Mouse (Mus musculus) liver, embryonic 12.5 days (tissue): ENCODE measurements around the gene Tmem104. TPM values are rescaled to one million over a fixed set of nuclear protein-coding genes. Genes with fewer than 3 reads are reported as not detected.
A peak's percentile ranks its signal among the peaks of the same experiment; 100 is the strongest.

Experiments used
- ATAC-seq: fragments of 200-750 bp; cut with Nextera tagmentation; 2 replicates; pipeline ENCODE4 v1.8.0; 2017; ENCODE audit warnings: moderate number of reproducible peaks, mild to moderate bottlenecking, moderate library complexity
- H3K27ac ChIP-seq: fragments of 300-500 bp; sonication (generic); 2 replicates; pipeline ENCODE4 v1.5.1; 2016; ENCODE audit warnings: mild to moderate bottlenecking
- H3K27me3 ChIP-seq: fragments of 300-500 bp; sonication (generic); replicated peaks from 2 replicates; pipeline ENCODE4 v1.6.1; 2016; ENCODE audit warnings: mild to moderate bottlenecking, moderate library complexity
- H3K36me3 ChIP-seq: fragments of 300-500 bp; sonication (generic); 2 replicates; pipeline ENCODE4 v1.6.1; 2016; ENCODE audit warnings: mild to moderate bottlenecking, moderate library complexity
- H3K4me1 ChIP-seq: fragments of 300-500 bp; sonication (generic); 2 replicates; pipeline ENCODE4 v1.6.1; 2016
- H3K4me2 ChIP-seq: fragments of 300-500 bp; sonication (generic); 2 replicates; pipeline ENCODE4 v1.6.1; 2016; ENCODE audit warnings: mild to moderate bottlenecking, moderate library complexity
- H3K4me3 ChIP-seq: fragments of 300-500 bp; sonication (generic); 2 replicates; pipeline ENCODE4 v1.5.1; 2016; ENCODE audit warnings: mild to moderate bottlenecking, moderate library complexity
- H3K9ac ChIP-seq: fragments of 300-500 bp; sonication (generic); 2 replicates; pipeline ENCODE4 v1.6.1; 2016; ENCODE audit warnings: mild to moderate bottlenecking, moderate library complexity
- H3K9me3 ChIP-seq: fragments of 300-500 bp; sonication (generic); replicated peaks from 2 replicates; pipeline ENCODE4 v1.6.1; 2016; ENCODE audit warnings: mild to moderate bottlenecking, moderate library complexity
- WGBS: fragments of 180-500 bp; shearing (Covaris S2); methylation state at CpG from one replicate; pipeline ENCODE4 v1.1.7; 2016; ENCODE audit not compliant: insufficient replicate concordance; 5-methylcytosine and 5-hydroxymethylcytosine counted together
- polyA plus RNA-seq: library from polyadenylated mRNA; unstranded; fragments of >200 nt; fragmentation: Nextera tagmentation; extraction: Ambion mirVana; gene quantifications from 2 replicates; pipeline ENCODE4 v1.2.1, GENCODE M21; 2016

Tmem104 gene
- polyA plus RNA-seq, 1 experiment from 2014 or later = 7.5 TPM

GRCm38 (mm10) chr11:115160016-115160797, 27.1 kb upstream of the Tmem104 start:
- H3K36me3 ChIP-seq = no peaks in the 10 kb centered on the region
- no peak overlapping the region for H3K4me3 ChIP-seq
- H3K9me3 ChIP-seq = no peaks in the 10 kb centered on the region
- peak overlapping the region; percentile 18; the same call in 1 of the 2 replicates for H3K27ac ChIP-seq
- peaks cover 68% of the 10 kb centered on the region for H3K4me1 ChIP-seq
- no peak overlapping the region for H3K4me2 ChIP-seq
- H3K27me3 ChIP-seq = peaks cover 15% of the 10 kb centered on the region
- ATAC-seq = no peak
- WGBS = 64% methylated on average over 11 of the region's 11 CpGs
- H3K9ac ChIP-seq = no peak overlapping the region

DNA sequence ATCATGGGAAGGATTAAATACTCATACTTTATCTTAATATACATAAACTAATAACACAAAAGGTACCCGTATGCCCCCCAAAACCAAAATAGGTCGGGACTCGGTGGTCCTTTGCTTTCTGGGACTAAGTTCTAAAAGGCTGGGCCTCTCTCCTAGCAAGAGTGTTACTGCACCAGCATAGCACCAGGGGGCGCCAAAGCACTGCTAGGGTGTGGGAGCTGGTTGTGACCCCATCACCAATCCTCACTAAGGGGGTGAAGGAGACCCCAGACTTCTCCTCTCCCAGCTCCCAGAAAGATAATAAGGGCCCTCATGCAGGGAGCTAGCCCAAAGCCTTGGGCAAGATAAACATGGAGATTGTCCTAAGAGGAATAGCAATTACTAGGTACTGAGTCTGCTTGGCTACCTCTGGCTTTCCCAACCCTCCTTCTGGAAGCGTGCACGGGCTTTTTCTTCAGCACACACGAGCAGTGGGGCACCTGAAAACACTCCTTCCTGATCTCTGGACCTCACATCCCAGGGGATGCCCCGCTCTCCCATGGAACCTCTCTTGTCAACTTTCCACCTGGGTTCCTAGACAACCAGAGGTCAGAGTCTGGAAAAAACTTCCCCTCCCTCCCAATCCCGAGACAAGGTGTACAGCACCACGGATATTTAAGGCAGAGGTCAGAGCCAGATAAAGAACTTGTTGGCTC, 26.3 kb upstream of the Tmem104 start:
- H3K4me2 ChIP-seq = peak overlapping the region; percentile 84
- peak overlapping the region; percentile 78 for H3K27ac ChIP-seq

GRCm38 (mm10) chr11:115161578-115162204, 25.6 kb upstream of the Tmem104 start:
- no peak for ATAC-seq

More for the DNA sequence above, 26.3 kb upstream of the Tmem104 start:
- Histone ChIP-seq H3K36me3 (no peaks in the 10 kb centered on the region), H3K9ac (no peak overlapping the region), H3K9me3 (no peaks in the 10 kb centered on the region), H3K27me3 (0 out of 2 replicates have a peak, but pooled peaks cover 7% of the 10 kb centered on the region), H3K4me1 (peaks cover 69% of the 10 kb centered on the region), H3K4me3 (no peak overlapping the region)
- no peak for ATAC-seq
- 20% methylated on average over 10 of the region's 10 CpGs for WGBS

GRCm38 (mm10) chr11:115162205-115162601, 25.1 kb upstream of the Tmem104 start:
- H3K9ac ChIP-seq = peak overlapping the region; percentile 71
- H3K4me1 ChIP-seq = peaks cover 79% of the 10 kb centered on the region
- ATAC-seq = no peak
- peak overlapping the region; percentile 84 for H3K4me2 ChIP-seq
- peaks cover 2% of the 10 kb centered on the region; the same call in 1 of the 2 replicates for H3K36me3 ChIP-seq
- H3K27ac ChIP-seq = peak overlapping the region; percentile 78
- no peaks in the 10 kb centered on the region for H3K9me3 ChIP-seq
- peak overlapping the region; percentile 70 for H3K4me3 ChIP-seq
- no peaks in the 10 kb centered on the region for H3K27me3 ChIP-seq
- 22% methylated on average over 9 of the region's 9 CpGs for WGBS

More at GRCm38 (mm10) chr11:115161578-115162204, 25.6 kb upstream of the Tmem104 start:
- Histone ChIP-seq H3K4me1 (peaks cover 74% of the 10 kb centered on the region), H3K36me3 (no peaks in the 10 kb centered on the region), H3K27ac (peak overlapping the region; percentile 78), H3K27me3 (0 out of 2 replicates have a peak, but pooled peaks cover 4% of the 10 kb centered on the region), H3K9me3 (no peaks in the 10 kb centered on the region), H3K9ac (no peak overlapping the region; the same call in 1 of the 2 replicates), H3K4me2 (peak overlapping the region; percentile 84), H3K4me3 (no peak overlapping the region)
- WGBS = 23% methylated on average over 9 of the region's 9 CpGs

DNA sequence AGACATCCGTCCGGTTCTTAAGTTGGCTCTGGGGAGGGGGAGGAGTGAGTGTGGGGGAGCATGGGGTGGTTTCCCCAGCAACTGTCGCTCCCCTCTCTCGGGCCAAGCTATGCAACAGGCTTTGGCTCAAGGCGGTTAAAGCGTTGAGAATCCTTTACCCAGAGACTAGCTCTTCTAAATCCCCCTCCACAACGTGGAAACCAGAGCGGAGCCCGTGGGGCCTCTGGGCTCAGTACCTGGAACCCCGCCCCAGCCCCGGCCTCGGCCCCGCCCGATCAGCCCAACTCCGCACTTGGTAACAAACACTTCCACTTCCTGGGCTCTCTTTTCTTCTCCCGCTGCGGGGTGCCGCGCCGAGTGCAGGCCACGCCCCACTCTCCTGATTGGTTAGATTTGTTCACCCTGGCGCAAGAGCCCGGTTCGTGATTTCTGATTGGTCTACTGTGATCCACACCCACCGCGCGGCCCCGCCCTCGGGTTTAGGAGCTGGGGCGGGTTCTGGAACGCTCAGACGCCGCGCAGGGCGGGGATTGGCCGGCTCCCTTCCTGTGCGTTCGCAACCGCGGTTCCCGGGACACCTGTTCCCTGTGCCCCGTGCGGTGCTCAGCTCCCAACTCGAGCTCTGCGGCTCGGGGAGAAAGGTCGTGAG, 24.3 kb upstream of the Tmem104 start, which contains the start of gene Slc9a3r1:
TSS of gene Slc9a3r1 (plus strand) at position 510 of the 649 bp plus-strand sequence.
- peak; percentile 94 for ATAC-seq
- Histone ChIP-seq H3K4me1 (peaks cover 78% of the 10 kb centered on the region), H3K27ac (peak within 1 kb of the TSS; percentile 78), H3K9me3 (no peaks in the 10 kb centered on the region), H3K27me3 (no peaks in the 10 kb centered on the region), H3K4me3 (peak within 1 kb of the TSS; percentile 70), H3K36me3 (peaks cover 3% of the 10 kb centered on the region; the same call in 1 of the 2 replicates), H3K4me2 (peak within 1 kb of the TSS; percentile 84), H3K9ac (peak within 1 kb of the TSS; percentile 75)
- WGBS = under 1% methylated on average over 47 of the region's 47 CpGs

- Histone ChIP-seq H3K27me3 (no peaks in the 10 kb centered on the region), H3K4me2 (peak overlapping the region; percentile 84), H3K27ac (peak overlapping the region; percentile 55; the same call in 1 of the 2 replicates), H3K4me1 (peaks cover 74% of the 10 kb centered on the region), H3K4me3 (peak overlapping the region; percentile 70), H3K36me3 (peaks cover 8% of the 10 kb centered on the region), H3K9ac (peak overlapping the region; percentile 75), H3K9me3 (no peaks in the 10 kb centered on the region)
- under 1% methylated on average over 47 of the region's 47 CpGs for WGBS
- peak; percentile 7; the same call in 1 of the 2 replicates for ATAC-seq
These were observed 23.6 kb upstream of the Tmem104 start for GRCm38 (mm10) chr11:115163568-115164150.

- no peaks in the 10 kb centered on the region for H3K9me3 ChIP-seq
- H3K4me3 ChIP-seq = peak overlapping the region; percentile 70
- peak overlapping the region; percentile 84 for H3K4me2 ChIP-seq
- H3K27me3 ChIP-seq = no peaks in the 10 kb centered on the region
- H3K36me3 ChIP-seq = peaks cover 11% of the 10 kb centered on the region
- H3K9ac ChIP-seq = peak overlapping the region; percentile 75
- ATAC-seq = no peak
- H3K4me1 ChIP-seq = peaks cover 70% of the 10 kb centered on the region
- peak overlapping the region; percentile 28; the same call in 1 of the 2 replicates for H3K27ac ChIP-seq
- under 1% methylated on average over 12 of the region's 14 CpGs for WGBS
These were observed 22.8 kb upstream of the Tmem104 start for GRCm38 (mm10) chr11:115164341-115164975.

GRCm38 (mm10) chr11:115164976-115165374, 22.3 kb upstream of the Tmem104 start:
- 10% methylated on average over 9 of the region's 9 CpGs for WGBS
- ATAC-seq = no peak
- peaks cover 70% of the 10 kb centered on the region for H3K4me1 ChIP-seq
- peak overlapping the region; percentile 75 for H3K9ac ChIP-seq
- H3K9me3 ChIP-seq = no peaks in the 10 kb centered on the region
- H3K27ac ChIP-seq = peak overlapping the region; percentile 28; the same call in 1 of the 2 replicates
- no peaks in the 10 kb centered on the region for H3K27me3 ChIP-seq
- H3K36me3 ChIP-seq = peaks cover 12% of the 10 kb centered on the region
- peak overlapping the region; percentile 70 for H3K4me3 ChIP-seq
- peak overlapping the region; percentile 84 for H3K4me2 ChIP-seq

GRCm38 (mm10) chr11:115166776-115167175, 20.5 kb upstream of the Tmem104 start:
- ATAC-seq = no peak
- no peaks in the 10 kb centered on the region for H3K9me3 ChIP-seq
- H3K4me3 ChIP-seq = no peak overlapping the region
- H3K27ac ChIP-seq = no peak overlapping the region
- no peaks in the 10 kb centered on the region for H3K27me3 ChIP-seq
- H3K9ac ChIP-seq = no peak overlapping the region
- peaks cover 18% of the 10 kb centered on the region for H3K36me3 ChIP-seq
- peaks cover 57% of the 10 kb centered on the region for H3K4me1 ChIP-seq
- H3K4me2 ChIP-seq = no peak overlapping the region
- 73% methylated on average over 3 of the region's 3 CpGs for WGBS

GRCm38 (mm10) chr11:115167631-115168249, 19.5 kb upstream of the Tmem104 start:
- Histone ChIP-seq H3K27ac (no peak overlapping the region), H3K27me3 (no peaks in the 10 kb centered on the region), H3K36me3 (peaks cover 18% of the 10 kb centered on the region), H3K4me1 (peaks cover 57% of the 10 kb centered on the region), H3K4me2 (0 out of 2 replicates have a peak overlapping the region, but pooled peaks have one; percentile 8), H3K9ac (no peak overlapping the region), H3K4me3 (no peak overlapping the region), H3K9me3 (no peaks in the 10 kb centered on the region)
- 69% methylated on average over 8 of the region's 8 CpGs for WGBS
- ATAC-seq = no peak
